Mouse (Mus musculus) gonadal fat pad, adult 2 months (tissue): ENCODE results near the gene Slc25a44. TPM values are rescaled to one million over a fixed set of nuclear protein-coding genes. Genes with fewer than 3 reads are reported as not detected.
"Not testable (repeated sequence)": the region's sequence is repeated elsewhere in the genome, so short reads cannot be mapped to it uniquely, and the experiment has no call there.

Experiments used
- DNase-seq: peaks from one replicate; pipeline ENCODE4 v3.0.0-alpha.2; 2012; ENCODE audit warnings: low read depth
- polyA plus RNA-seq: library from polyadenylated mRNA; depleted of rRNA; stranded (reverse); fragments of >200 nt; gene quantifications from 2 replicates; pipeline ENCODE4 v1.2.3, GENCODE M21; 2012

The Slc25a44 gene
- polyA plus RNA-seq, 1 experiment: 45.0 TPM

DNA sequence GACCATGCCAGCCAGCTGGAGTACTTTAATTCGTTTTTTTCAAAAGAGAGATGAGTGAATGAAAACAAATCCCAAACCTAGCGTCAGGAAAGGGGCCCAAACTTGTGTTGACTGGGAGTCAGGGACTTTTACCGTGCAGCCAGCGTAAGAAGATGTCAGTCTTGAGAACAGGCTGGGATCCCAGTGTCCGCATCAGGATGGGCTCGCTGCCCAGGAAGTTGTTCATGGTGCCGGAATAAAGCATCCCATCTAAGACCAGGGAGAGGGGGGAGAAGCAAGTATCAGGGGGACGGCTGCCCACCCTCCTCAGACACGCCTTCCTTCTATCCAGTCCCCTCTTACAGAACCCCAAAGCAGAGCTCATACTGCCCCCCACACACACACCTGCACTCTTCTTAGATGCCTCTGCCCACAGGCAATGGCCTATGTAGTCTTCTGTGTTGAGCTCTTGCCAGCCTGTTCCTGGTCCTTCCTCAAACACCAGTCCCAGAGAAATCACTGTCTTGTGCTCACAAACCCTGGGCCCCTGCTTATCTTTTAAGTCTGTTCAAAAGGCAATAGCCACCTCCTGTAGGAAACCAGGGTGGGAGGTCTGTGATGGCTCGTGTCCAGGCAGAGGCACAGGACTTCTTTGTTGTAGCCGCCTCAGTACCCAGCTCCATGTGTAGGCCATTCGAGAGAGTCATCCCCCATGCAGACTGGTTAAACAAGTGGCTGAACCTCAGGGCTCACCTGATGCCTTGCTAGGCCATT is 25.6 kb upstream of the Slc25a44 start:
- no peak for DNase-seq

GRCm38 (mm10) chr3:88449395-88450023 is 24.6 kb upstream of the Slc25a44 start:
- no peak for DNase-seq

DNA sequence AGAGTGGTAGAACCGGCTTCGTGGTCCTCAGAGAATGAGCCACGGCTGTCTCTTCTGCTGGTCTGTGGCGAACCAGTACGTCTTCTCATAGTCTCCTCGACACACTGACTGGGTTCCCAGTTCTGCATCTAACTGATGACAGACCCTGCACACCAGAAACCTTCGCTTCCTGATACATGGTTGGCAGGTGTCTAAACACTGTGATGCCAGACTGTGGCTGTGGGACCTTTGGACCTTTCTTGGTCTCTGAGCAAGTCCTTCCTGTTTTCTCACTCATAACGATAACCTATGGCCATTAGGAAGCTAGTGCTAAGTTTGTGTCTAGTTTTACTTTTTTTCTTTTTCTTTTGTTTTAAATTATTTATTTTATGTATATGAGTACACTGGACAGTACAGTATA is 23.5 kb upstream of the Slc25a44 start:
- DNase-seq: no peak

DNA sequence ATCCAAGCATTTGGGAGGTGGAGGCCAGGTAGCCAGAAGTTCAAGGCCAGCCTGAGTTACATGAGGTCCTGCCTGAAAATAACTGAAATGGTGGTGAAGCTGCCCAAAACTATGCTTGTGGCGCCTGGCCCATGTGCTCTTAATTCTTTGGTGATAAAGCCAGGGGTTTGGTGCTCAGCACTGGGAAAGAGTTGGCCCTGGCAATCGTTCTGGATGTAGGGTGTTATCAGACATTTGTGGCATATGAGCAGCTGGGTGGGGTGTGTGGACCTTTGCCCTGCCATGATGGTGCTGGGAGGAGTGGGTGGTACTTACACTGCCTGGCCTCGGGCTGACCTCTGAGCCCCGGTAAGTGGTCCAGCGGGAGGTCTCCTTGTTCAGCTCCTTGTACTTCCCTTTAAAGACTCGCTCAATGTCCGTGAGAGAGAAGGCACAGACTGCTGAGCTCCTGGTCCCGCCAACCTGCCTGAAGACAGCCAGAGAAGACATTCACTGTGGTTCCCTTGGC is 22.8 kb upstream of the Slc25a44 start:
- DNase-seq: no peak

DNA sequence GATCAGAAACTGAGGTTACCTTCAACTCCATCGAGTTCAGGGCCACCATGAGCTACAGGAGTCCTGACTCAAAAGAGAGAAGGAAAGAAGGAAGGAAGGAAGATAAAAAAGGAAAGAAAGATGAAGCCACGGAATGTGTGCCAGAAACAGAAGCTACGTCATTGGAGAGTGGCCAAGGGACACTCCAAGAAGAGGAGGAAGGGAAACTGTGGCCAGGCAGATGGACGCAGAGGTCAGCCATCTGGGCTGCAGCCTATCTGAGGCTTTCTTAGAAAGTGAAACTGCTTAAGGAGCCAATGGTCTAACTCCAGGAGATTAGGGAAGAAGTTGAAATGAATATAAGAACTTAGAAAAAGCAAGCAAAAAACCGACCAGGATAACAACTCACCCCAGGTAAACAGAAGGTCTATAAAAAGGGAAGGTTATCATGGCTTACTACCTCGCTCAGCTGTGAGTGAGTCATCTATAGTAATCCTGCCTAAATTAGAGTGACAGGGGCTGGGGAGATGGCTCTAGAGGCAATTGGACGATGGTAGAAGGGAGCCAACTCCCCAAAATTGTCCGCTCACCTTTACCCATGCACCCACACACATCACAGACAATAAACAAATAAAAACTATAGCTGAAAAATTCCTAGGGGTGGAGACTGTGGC is 21.7 kb upstream of the Slc25a44 start:
- DNase-seq: no peak

DNA sequence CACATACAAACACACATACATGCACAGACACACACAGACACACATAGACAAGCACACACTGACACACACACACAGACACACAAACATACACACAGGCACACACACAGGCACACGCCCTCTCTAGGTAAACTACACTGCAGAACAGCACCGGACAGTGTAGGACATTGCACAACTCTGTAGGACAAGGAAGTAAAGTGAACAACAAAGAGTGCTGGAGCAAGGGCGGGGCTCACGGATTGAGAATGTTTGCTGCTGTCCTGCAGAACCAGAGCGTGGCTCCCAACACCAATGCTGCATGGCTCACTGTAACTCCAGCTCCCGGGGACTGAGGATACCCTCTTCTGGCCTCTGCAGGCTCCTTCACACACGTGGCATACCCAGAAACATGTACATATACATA is 17.9 kb upstream of the Slc25a44 start:
- no peak for DNase-seq

DNA sequence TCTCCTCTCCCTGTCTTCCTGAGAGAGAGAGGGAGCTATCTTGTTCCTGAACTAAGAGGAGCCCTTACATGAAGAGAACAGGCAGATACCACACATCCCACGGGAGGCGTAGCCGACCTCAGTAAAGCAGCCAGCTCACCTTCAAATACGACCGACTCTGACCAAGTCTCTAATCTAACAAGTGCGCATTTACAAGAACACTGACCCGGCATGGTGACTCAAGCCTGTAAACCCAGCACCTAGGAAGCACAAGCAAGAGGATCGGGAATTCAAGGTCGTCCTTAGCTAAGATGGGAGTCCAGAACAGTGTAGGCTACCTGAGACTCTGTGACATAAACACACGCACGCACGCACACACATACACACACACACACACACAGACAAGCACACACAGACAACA is 17.5 kb upstream of the Slc25a44 start:
- DNase-seq: no peak

DNA sequence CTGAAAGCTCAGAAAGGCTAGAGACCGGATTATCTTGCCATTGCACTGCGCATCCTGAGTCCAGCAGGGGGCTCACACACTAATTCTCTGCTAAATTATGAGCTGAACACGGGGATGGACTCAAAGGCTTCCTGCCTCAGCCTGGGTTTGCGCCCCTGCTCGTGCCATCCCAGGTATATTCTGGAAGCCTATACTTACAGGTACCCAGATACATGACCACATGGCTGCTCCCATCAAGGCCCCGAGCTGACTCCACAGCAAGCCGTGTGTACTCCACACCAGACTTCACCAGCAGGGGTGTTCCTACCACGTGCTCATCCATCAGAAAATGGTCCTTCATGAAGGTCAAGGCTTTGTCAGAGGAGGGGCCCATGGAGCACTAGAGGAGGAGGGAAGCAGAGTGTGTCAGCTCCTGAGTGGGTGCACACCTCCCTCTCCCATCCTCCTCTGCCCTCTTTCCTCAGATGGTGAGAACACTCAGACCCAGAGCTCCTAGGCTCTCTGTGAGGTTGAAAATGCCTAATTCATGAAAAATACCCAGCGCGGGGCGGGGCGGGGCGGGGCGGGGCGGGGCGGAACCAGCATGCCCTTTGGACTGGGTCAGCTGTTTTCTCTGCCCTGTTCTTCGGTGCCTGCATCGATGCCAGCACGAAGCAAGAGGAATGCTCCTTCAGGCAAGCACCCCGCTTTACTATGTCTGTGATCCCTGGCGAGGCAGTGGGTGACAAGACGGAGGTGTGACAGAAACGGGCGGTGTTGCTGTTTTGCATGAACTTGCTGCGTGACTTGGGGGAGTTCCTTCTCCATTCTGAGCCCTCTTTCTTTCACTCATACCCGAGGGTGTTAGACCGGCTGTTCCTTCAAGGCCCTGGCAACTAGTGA is 15.8 kb upstream of the Slc25a44 start:
- no peak for DNase-seq

DNA sequence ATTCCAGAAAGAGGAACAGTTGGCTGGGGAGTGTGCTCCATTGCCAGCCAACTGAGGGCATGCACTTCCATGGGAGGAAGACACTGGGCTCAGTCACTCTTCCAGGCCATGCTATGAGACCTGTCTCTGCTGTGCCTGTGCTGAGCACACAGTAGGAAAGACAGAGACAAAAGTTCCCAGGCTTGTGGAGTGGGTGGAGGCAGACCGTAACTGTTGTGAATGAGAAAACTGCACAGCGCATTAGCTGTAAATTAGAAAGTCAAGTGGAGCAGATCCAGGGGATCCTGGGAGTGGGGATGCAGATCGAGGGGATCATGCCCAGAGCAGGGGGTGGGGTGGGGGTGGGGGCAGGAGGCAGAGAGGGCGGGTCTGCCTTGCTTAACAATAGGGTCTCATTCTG is 14.6 kb upstream of the Slc25a44 start:
- no peak for DNase-seq

DNA sequence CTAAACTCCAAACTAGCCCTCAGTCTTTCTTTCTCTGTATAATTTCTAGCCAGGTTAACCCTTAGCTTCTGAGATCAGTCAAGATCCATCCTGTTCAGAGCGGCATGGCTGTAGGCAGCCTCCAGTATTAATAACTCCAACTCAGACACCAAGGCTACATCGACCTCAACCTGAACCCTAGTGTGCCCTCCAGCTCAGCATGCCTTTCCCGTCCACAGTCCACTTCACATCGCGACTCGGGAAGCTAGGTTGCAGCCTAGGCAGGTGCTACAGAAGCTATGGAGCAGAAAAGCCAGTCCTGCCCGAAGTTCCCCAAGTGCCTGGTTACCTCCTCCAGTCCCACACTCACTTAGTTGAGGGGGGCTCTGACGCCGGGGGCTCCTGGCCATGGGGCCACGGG is 12.5 kb upstream of the Slc25a44 start:
- no peak for DNase-seq

- no peak for DNase-seq
Observed at GRCm38 (mm10) chr3:88436395-88437201, 11.7 kb upstream of the Slc25a44 start.

DNA sequence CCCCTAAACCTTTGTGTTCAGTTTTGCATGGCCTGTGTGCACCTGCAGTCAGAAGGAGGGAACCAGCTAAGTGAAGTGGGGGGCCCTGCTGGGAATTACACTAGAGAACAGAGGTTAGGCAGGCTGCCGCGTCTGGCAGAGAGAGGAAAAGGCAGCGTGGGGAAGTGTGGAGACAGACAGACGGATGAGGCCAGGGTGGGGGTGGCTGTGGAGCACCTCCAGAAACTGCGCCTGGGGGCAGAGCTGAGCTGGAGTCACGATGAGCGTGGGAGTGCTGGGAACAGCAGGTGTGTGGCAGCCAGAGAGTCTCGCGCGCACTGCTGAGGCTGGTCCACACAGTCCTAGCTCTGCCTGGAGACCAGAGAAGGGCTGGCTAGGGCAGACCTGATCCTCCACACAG is 10.6 kb upstream of the Slc25a44 start:
- DNase-seq: no peak

DNA sequence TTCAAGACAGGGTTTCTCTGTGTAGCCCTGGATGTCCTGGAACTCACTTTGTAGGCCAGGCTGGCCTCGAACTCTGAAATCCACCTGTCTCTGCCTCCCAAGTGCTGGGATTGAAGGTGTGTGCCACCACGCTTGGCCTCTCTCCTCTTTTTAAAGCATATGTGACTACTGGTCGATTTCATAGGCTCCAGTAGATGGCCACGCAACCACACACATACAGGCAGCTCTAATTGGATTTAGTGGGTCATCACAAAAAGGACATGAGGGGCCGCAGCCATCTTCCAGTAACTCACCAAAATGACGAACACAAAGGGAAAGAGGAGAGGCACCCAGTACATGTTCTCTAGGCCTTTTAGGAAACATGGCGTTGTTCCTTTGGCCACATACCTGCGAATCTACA is 3.7 kb upstream of the Slc25a44 start:
- not testable (repeated sequence) for DNase-seq

GRCm38 (mm10) chr3:88427342-88427905 is 2.5 kb upstream of the Slc25a44 start:
- no peak for DNase-seq

GRCm38 (mm10) chr3:88425708-88426420 is 925 bp upstream of the Slc25a44 start:
- no peak for DNase-seq

GRCm38 (mm10) chr3:88425330-88425689 is 371 bp upstream of the Slc25a44 start:
- DNase-seq: no peak

DNA sequence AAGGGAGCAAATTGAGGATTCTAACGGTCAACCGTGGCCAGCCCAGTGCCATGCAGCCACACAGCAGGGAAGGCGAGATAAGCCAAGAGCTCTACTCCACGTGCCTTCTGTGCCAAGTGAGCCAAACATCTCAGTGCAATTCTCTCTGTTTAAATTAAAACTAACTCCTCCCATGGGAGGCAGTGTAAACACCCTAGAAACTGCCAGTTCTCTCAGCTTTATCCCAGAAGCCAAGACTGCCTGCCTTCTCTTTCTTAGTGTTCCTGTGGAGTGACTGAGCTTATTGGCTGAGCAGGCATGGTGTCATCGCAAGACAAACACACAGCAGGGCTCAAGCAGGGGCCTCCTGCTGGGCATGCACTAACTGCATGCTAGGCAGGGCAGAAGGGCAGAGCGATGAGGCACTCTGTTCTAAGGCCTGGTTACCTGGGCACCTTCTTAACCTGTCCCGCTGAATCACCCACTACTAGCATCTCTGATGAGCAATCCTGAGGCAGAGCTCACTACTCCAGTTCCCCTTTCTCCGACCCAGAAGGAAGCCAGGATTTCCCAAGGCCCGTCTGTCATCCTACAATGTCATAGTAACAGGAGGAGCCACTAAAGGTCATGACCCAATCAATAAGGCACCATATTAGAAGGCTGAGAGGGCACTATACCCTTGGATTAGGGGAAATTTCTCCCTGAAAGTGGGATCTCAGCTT is 2.8 kb downstream of the Slc25a44 start:
- no peak for DNase-seq

- DNase-seq: no peak
Observed at GRCm38 (mm10) chr3:88420771-88421170, 4.2 kb downstream of the Slc25a44 start.

DNA sequence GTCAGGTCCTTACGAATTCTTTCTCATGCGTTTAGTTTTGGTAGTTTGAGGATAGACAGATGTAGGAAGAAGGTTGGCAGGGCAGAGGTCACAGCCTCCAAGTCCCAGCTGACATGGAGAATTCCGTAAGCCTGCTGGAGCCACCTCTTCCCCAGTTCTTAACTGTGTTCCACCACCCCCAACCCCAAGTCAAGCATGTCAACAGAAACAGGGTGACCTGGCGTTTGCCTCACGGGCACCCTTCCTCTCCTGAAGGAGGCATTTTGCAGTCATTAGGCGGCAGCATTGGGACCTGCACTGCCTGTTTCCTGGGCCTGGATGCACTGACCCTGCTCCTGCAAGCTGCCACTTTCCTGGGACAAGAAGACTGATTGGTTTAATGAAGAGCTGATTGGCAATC is 6.9 kb downstream of the Slc25a44 start:
- DNase-seq: no peak
